Mouse (Mus musculus): ENCODE measurements around the gene Mon1a. TPM values are rescaled to one million over a fixed set of nuclear protein-coding genes. Genes with fewer than 3 reads are reported as not detected.

Gene Mon1a
- polyA plus RNA-seq, 1 experiment from 2014 or later, result 13.4 TPM

DNA sequence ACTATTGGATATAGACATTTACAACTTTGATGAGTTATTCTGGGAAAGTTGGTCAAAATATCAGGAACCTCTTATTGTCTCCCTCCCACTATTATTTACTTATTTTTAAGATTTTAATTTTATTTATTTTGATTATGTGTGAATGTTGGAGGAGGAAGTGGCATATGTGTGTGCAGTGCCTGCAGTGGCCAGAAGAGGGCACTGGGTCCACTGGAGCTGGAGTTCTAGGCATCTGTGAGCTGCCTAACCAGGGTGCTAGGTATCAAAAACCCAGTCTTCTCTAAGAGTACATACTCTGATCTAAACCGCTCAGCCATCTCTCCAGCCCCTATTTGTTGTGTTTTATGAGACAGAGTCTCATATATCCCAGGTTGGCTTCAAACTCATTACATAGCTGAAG lies 3.1 kb downstream of the Mon1a start:
- H3K4me1 ChIP-seq, result peaks cover 11% of the 10 kb centered on the region
- H3K27ac ChIP-seq, result no peak overlapping the region
- 97% methylated on average over 1 of the region's 1 CpGs for WGBS
- no peak overlapping the region for H3K9ac ChIP-seq
- no peaks in the 10 kb centered on the region for H3K36me3 ChIP-seq
- H3K9me3 ChIP-seq, result no peaks in the 10 kb centered on the region
- no peak overlapping the region for H3K4me2 ChIP-seq (replicated peaks)
- no peak for ATAC-seq (ENCODE audit: low FRiP score, low read depth)
- peaks cover 11% of the 10 kb centered on the region for H3K27me3 ChIP-seq
- H3K4me3 ChIP-seq, result no peak overlapping the region

DNA sequence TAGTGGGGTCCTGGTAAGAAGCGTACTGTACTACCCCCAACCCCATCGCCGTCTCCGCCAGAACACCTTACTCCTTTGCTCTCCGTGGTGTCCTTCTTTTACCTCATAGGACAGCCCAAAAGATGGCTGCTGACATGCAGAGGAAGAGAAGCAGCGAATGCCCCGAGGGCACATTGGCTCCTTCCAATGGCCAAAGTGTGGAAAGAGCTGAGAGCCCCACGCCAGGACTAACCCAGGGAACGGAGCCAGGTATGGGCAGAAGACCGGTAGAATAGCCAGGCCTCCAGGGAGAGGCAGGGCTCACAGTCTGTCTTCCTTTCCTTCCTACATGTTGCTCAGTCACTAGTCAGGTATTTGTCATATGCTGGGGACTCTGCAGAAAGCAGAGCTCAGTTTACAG lies 10.6 kb downstream of the Mon1a start:
- Histone ChIP-seq H3K4me1 (peaks cover 11% of the 10 kb centered on the region), H3K4me2 (replicated peaks) (no peak overlapping the region), H3K27ac (no peak overlapping the region), H3K9me3 (no peaks in the 10 kb centered on the region), H3K9ac (no peak overlapping the region), H3K4me3 (no peak overlapping the region), H3K27me3 (peaks cover 23% of the 10 kb centered on the region), H3K36me3 (peaks cover 18% of the 10 kb centered on the region)
- 85% methylated on average over 10 of the region's 10 CpGs for WGBS
- no peak for ATAC-seq (ENCODE audit: low FRiP score, low read depth)

DNA sequence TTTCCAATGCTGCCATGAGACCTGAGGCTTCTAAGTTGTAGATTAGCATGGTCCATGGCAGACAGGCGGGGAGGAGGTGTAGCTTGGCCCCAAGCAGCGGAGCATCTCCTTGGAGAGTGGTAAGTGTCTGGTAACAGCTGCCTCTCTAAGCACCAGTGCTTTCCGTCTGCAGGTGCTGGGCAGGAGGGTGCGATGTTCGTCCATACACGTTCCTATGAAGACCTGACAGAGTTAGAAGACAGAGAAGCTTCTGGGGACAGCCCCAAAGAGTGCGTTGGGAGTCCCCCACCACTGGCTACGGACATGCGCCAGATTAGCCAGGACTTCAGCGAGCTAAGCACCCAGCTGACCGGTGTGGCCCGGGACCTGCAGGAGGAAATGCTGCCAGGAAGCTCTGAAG lies 11.9 kb downstream of the Mon1a start:
- Histone ChIP-seq H3K9me3 (no peaks in the 10 kb centered on the region), H3K4me2 (replicated peaks) (no peak overlapping the region), H3K4me3 (no peak overlapping the region), H3K36me3 (peaks cover 18% of the 10 kb centered on the region), H3K27me3 (peaks cover 23% of the 10 kb centered on the region), H3K9ac (peak overlapping the region; percentile 39; the same call in 1 of the 2 replicates), H3K27ac (no peak overlapping the region), H3K4me1 (peaks cover 12% of the 10 kb centered on the region)
- WGBS, result 73% methylated on average over 12 of the region's 12 CpGs
- ATAC-seq (ENCODE audit: low FRiP score, low read depth), result no peak

DNA sequence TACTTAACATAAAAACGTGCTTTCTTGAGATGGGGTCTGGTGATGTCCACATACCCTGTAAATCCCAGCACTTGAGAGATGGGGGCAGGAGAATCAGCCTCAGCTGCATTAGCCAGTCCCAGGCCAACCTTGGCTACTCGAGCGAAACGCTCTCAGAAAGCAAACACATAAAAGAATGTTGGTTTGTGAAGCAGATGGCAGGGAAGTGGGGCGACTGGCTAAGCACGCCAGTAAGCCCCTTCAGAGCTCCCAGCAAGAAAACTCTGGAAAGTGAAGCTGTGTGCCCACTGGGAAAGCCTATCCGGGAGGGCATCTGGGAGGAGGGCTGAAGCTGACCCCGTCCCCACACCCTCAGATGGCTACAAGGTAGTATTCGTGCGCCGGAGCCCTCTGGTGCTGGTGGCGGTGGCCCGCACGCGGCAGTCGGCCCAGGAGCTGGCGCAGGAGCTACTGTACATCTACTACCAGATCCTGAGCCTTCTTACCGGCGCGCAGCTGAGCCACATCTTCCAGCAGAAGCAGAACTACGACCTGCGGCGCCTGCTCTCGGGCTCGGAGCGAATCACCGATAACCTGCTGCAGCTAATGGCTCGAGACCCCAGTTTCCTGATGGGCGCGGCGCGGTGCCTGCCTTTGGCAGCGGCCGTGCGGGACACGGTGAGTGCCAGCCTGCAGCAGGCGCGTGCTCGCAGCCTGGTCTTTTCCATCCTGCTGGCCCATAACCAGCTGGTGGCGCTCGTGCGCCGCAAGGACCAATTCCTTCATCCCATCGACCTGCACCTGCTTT lies 13.1 kb downstream of the Mon1a start:
- 4% methylated on average over 43 of the region's 44 CpGs for WGBS
- peak; percentile 5; the same call in 1 of the 2 replicates for ATAC-seq (ENCODE audit: low FRiP score, low read depth)
- no peak overlapping the region for H3K27ac ChIP-seq
- H3K9ac ChIP-seq, result peak overlapping the region; percentile 58
- no peaks in the 10 kb centered on the region for H3K9me3 ChIP-seq
- peaks cover 18% of the 10 kb centered on the region for H3K36me3 ChIP-seq
- H3K4me2 ChIP-seq (replicated peaks), result peak overlapping the region; percentile 66
- H3K4me3 ChIP-seq, result peak overlapping the region; percentile 39
- H3K4me1 ChIP-seq, result peaks cover 19% of the 10 kb centered on the region
- H3K27me3 ChIP-seq, result peaks cover 23% of the 10 kb centered on the region

DNA sequence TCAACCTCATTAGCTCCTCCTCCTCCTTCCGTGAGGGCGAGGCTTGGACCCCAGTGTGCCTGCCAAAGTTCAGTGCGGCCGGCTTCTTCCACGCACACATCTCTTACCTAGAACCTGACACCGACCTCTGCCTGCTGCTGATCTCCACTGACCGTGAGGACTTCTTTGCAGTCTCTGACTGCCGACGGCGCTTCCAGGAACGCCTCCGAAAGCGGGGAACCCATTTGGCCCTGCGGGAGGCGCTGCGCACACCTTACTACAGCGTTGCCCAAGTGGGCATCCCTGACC lies 13.6 kb downstream of the Mon1a start:
- ATAC-seq (ENCODE audit: low FRiP score, low read depth), result peak; percentile 18; the same call in 1 of the 2 replicates
- Histone ChIP-seq H3K4me3 (peak overlapping the region; percentile 39), H3K9ac (no peak overlapping the region), H3K4me2 (replicated peaks) (peak overlapping the region; percentile 66), H3K27ac (no peak overlapping the region), H3K4me1 (peaks cover 25% of the 10 kb centered on the region), H3K9me3 (no peaks in the 10 kb centered on the region), H3K27me3 (peaks cover 23% of the 10 kb centered on the region), H3K36me3 (peaks cover 18% of the 10 kb centered on the region)
- 10% methylated on average over 17 of the region's 17 CpGs for WGBS

DNA sequence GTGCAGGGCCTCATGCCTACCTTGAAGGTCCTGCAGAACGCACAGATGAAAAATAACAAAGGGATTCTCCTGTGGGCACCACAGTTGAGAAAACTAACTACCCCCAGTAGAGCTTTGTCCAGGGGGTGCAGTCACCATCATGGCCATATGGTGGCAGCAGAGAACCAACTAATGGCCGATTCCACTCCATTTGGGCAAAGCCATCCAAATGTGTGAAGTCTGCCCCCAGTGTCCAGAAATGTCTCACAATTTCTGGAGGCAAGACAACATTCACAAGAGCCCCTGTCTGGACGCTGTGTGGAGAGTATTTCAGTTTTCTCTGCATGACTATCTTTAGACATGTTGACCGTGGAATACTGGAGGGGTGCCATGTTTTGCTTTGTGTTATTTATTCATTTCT lies 16.8 kb downstream of the Mon1a start:
- Histone ChIP-seq H3K36me3 (peaks cover 14% of the 10 kb centered on the region), H3K27ac (no peak overlapping the region), H3K4me3 (no peak overlapping the region), H3K9ac (no peak overlapping the region), H3K9me3 (no peaks in the 10 kb centered on the region), H3K4me1 (peaks cover 54% of the 10 kb centered on the region), H3K27me3 (peaks cover 30% of the 10 kb centered on the region), H3K4me2 (replicated peaks) (no peak overlapping the region)
- peak; percentile 22; the same call in 1 of the 2 replicates for ATAC-seq (ENCODE audit: low FRiP score, low read depth)
- 5% methylated on average over 4 of the region's 4 CpGs for WGBS

DNA sequence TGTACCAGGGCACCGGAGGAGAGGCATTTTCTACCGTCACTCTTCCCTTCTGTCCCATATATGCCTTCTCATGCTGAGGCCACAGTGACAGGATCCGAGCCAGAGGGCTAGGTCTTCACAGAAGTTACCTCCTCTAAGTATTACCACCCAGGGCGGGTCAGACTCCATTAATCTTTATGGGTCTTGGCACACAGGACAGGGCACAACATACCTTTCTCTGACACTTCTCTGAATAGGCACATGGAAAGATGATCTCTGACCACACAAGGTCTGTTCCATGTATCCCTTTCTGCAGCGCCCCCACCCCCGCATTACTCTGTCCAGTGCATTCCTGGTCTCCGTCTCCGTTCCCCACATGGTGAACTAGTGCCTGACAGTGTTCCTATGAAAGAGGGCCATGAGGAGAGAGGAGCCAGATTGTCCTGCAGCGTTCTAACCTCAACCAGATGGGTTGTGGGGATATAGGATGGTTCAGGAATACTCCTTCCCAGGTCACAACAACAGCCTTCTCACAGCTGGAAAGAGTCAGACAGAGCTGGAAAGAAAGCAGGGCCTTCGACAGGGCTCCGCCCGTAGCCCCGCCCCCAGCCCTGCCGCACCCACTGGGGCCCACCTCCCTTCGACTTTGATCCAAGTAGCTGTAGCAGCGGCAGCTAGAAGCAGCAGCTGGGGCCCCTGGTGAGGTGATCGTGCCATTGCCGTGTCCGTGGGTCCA lies 18.5 kb downstream of the Mon1a start, which contains the start of gene Mst1r:
TSS of gene Mst1r (plus strand) at position 622 of the 715 bp plus-strand sequence.
- Histone ChIP-seq H3K4me3 (peak within 1 kb of the TSS; percentile 46), H3K36me3 (0 out of 2 replicates have a peak, but pooled peaks cover 6% of the 10 kb centered on the region), H3K9me3 (no peaks in the 10 kb centered on the region), H3K4me2 (replicated peaks) (peak within 1 kb of the TSS; percentile 82), H3K9ac (peak within 1 kb of the TSS; percentile 70), H3K4me1 (peaks cover 48% of the 10 kb centered on the region), H3K27me3 (peaks cover 14% of the 10 kb centered on the region), H3K27ac (peak within 1 kb of the TSS; percentile 56; the same call in 1 of the 2 replicates)
- 16% methylated on average over 19 of the region's 19 CpGs for WGBS
- peak; percentile 86 for ATAC-seq (ENCODE audit: low FRiP score, low read depth)

DNA sequence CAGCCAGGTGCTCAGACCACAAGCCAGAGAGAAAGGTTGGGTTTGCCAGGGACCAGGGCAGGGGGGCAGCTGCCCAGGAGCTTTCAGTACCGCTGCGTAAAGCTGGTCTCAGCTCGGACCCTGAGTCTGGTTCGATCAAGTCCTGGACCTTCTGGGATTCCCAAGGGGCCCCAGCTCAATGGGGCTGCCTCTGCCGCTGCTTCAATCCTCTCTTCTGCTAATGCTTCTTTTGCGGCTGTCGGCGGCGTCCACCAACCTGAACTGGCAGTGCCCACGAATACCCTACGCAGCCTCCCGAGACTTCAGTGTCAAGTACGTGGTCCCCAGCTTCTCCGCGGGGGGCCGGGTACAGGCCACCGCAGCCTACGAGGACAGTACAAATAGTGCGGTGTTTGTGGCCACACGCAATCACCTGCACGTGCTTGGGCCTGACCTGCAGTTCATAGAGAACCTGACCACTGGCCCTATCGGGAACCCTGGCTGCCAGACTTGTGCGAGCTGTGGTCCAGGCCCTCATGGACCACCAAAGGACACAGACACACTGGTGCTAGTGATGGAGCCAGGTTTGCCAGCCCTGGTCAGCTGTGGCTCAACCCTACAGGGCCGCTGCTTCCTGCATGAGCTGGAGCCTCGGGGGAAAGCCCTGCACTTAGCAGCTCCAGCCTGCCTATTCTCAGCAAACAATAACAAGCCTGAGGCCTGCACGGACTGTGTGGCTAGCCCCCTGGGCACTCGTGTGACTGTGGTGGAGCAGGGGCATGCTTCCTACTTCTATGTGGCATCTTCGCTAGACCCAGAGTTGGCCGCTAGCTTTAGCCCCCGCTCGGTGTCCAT lies 19.2 kb downstream of the Mon1a start:
- 47% methylated on average over 31 of the region's 31 CpGs for WGBS
- no peak for ATAC-seq (ENCODE audit: low FRiP score, low read depth)

DNA sequence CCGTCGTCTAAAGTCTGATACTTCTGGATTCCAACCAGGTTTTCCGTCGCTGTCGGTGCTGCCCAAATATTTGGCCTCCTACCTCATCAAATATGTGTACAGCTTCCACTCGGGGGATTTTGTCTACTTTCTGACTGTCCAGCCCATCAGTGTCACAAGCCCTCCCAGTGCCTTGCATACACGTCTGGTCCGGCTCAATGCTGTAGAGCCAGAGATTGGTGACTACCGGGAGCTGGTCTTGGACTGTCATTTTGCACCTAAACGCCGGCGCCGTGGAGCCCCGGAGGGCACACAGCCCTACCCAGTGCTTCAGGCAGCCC lies 19.8 kb downstream of the Mon1a start:
- peaks cover 9% of the 10 kb centered on the region for H3K27me3 ChIP-seq
- no peak for ATAC-seq (ENCODE audit: low FRiP score, low read depth)
- H3K9ac ChIP-seq, result 0 out of 2 replicates have a peak overlapping the region, but pooled peaks have one; percentile 25
- WGBS, result 83% methylated on average over 14 of the region's 14 CpGs
- H3K27ac ChIP-seq, result no peak overlapping the region
- peak overlapping the region; percentile 82 for H3K4me2 ChIP-seq (replicated peaks)
- peak overlapping the region; percentile 46 for H3K4me3 ChIP-seq
- H3K4me1 ChIP-seq, result peaks cover 43% of the 10 kb centered on the region
- H3K9me3 ChIP-seq, result no peaks in the 10 kb centered on the region
- H3K36me3 ChIP-seq, result 0 out of 2 replicates have a peak, but pooled peaks cover 3% of the 10 kb centered on the region

More for the DNA sequence above, 19.2 kb downstream of the Mon1a start:
- Histone ChIP-seq H3K4me2 (replicated peaks) (peak overlapping the region; percentile 82), H3K4me1 (peaks cover 43% of the 10 kb centered on the region), H3K9ac (peak overlapping the region; percentile 70), H3K9me3 (no peaks in the 10 kb centered on the region), H3K27me3 (peaks cover 9% of the 10 kb centered on the region), H3K27ac (peak overlapping the region; percentile 28; the same call in 1 of the 2 replicates), H3K36me3 (0 out of 2 replicates have a peak, but pooled peaks cover 2% of the 10 kb centered on the region), H3K4me3 (peak overlapping the region; percentile 46)

DNA sequence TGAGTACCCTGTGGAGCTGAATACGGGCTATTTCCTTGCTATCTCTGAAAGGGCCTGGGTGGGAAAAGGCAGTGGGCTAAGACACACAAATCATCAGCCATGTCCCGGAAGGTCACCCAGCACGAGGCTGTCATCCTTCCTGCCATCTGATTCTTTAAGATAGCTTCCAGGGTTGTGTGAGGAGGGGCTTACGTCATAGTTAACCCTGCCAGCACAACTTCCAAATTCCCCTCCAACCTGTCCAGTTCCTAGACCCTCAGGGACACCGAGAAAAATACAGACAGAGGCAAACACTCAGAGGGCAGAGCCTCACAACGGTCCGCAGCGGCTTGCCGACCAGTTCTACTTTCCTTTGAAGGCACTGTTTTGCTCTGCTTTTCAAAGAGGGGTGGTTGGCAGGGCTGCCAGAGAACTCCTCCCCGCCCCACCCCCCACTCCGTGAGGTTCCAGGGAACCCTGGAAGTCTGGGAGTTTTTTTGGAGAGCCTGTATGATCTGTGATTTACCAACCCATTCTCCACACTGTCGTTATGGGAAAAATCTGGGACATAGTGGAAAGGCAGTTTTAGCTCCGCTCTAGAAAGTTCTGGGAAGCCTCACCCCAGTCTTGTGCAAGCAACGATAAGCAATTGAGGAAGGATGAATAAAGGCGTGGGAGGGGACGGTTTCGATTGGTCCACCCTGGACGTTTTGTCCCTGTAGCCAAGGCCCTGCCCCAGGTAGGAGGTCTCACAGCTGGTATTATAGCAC lies 20.6 kb downstream of the Mon1a start:
- ATAC-seq (ENCODE audit: low FRiP score, low read depth), result no peak
- peak overlapping the region; percentile 46 for H3K4me3 ChIP-seq
- peaks cover 43% of the 10 kb centered on the region for H3K4me1 ChIP-seq
- H3K36me3 ChIP-seq, result 0 out of 2 replicates have a peak, but pooled peaks cover 5% of the 10 kb centered on the region
- H3K9me3 ChIP-seq, result no peaks in the 10 kb centered on the region
- WGBS, result 35% methylated on average over 18 of the region's 18 CpGs
- H3K4me2 ChIP-seq (replicated peaks), result peak overlapping the region; percentile 82
- peaks cover 9% of the 10 kb centered on the region for H3K27me3 ChIP-seq
- H3K9ac ChIP-seq, result peak overlapping the region; percentile 45
- no peak overlapping the region for H3K27ac ChIP-seq

DNA sequence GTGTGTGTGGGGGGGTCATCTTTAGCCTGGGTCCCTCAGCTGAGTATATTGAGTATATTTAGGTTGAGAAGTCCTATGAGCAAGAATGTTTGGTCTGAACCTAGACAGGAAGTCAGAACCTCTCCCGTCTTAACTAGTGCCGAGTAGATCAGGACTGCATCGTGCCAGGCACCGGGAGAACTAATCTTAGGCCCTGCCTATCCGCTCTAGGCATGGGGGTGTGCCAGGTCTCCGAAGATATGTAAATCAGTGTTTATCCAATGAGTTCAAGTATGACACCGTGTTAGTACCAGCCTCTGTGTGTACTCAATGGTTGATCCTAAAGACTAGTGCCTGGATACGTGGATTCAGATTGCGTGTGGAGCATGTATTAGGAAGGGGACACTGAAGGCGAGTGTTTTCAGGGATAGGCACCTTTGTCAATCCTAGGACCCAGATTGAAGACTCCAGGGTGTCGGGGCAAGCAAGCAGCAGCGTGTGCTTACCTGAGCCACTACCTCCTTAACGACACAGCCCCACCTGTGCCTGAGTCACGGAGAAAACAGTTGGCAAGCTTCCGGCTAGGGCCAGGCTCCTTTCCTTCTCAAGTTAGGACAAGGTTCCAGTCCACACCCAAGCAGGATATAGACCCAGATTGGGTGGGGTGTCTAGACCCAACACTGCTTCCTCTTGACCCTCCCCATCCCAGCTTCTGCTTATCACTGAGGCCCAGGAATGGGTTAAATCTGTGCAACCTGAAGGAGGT lies 22.2 kb downstream of the Mon1a start:
- Histone ChIP-seq H3K27me3 (peaks cover 9% of the 10 kb centered on the region), H3K4me2 (replicated peaks) (no peak overlapping the region), H3K4me3 (no peak overlapping the region), H3K36me3 (peaks cover 5% of the 10 kb centered on the region; the same call in 1 of the 2 replicates), H3K9ac (no peak overlapping the region), H3K27ac (no peak overlapping the region), H3K4me1 (peaks cover 40% of the 10 kb centered on the region), H3K9me3 (no peaks in the 10 kb centered on the region)
- 87% methylated on average over 15 of the region's 15 CpGs for WGBS
- ATAC-seq (ENCODE audit: low FRiP score, low read depth), result no peak

Data from limb, embryonic 13.5 days (tissue).